Mouse (Mus musculus) lung, postnatal 0 days (tissue): Measurements from ENCODE around the gene Cdr2l.

ENCODE experiments used
- CTCF ChIP-seq: IDR thresholded peaks from 2 replicates; pipeline ENCODE4 v1.5.1; 2016; ENCODE audit warnings: antibody characterized with exemption, mild to moderate bottlenecking
- EP300 ChIP-seq: IDR thresholded peaks from 2 replicates; pipeline ENCODE4 v1.6.1; 2016; ENCODE audit warnings: antibody characterized with exemption, mild to moderate bottlenecking, control low read depth

- TF ChIP-seq EP300 = no peak
- no peak for TF ChIP-seq CTCF
Observed at GRCm38 (mm10) chr11:115344967-115345366, 36.7 kb upstream of the Cdr2l start.
